Mouse (Mus musculus): ENCODE data around the gene Mier2.

- TF ChIP-seq CTCF (IDR thresholded peaks at IDR 0.05; ENCODE audit: control insufficient read depth, insufficient read depth, low read length) (no peak), POLR2A (IDR thresholded peaks at IDR 0.05; ENCODE audit: borderline replicate concordance, control insufficient read depth, low read depth, low read length) (no peak)
These were observed 31.2 kb upstream of the Mier2 start for GRCm38 (mm10) chr10:79586243-79586642.
